In the genomic region with DNA sequence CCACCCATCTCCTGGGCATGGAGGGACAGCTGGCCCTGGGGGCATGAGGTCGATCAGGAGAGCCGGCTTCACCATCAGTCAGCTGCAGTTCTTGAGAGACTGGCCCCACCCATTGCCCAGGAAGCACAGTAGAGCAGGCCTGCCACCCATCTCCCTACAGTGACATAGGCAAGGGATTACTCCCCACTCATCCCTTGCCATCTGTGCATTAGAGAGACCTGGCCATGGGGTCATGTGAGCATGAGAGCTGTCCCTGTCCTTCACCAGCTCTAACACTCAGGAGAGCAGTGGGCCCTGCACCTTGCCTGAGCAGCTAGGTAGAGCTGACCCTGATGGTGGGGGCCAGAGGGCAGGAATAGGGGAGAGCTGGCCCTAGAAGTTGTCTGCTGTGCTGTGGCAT, we compare ENCODE assay signal across 21 mouse cellular contexts. TPM values are rescaled to one million over a fixed set of nuclear protein-coding genes. Genes with fewer than 3 reads are reported as not detected.
A peak's percentile ranks its signal among the peaks of the same experiment; 100 is the strongest.
DNase-seq lines count a peak whose midpoint lies in the region; ATAC-seq lines count a peak whose summit lies in the region.
"Had no signal": no experiment of that assay in that cellular context is flagged by ENCODE, and none has a peak within 500 bp of the region (broad histone marks: within the 10 kb centered on the region; RNA-seq: fewer than 3 reads in every experiment).

No protein-coding gene starts in this region.

- H3K4me3 ChIP-seq in hindbrain, embryonic 14.5 days (replicated peaks; ENCODE audit: low read length): no peak overlapping the region
- H3K4me3 ChIP-seq in hindbrain, embryonic 16.5 days (ENCODE audit: low read length): no peak overlapping the region
- H3K4me3 ChIP-seq in midbrain, embryonic 11.5 days (ENCODE audit: low read depth, low read length): no peak overlapping the region
- no peak overlapping the region for H3K4me3 ChIP-seq in midbrain, embryonic 14.5 days (replicated peaks; ENCODE audit: low read depth, low read length)
- H3K4me3 ChIP-seq: embryonic facial prominence, embryonic 13.5 days; forebrain, embryonic 12.5 days; heart, embryonic 13.5 days had no signal

- H3K4me2 ChIP-seq in hindbrain, embryonic 14.5 days (replicated peaks): no peak overlapping the region
- no peak overlapping the region for H3K4me2 ChIP-seq in hindbrain, embryonic 16.5 days (ENCODE audit: low read length)
- H3K4me2 ChIP-seq in midbrain, embryonic 11.5 days: no peak overlapping the region
- no peak overlapping the region for H3K4me2 ChIP-seq in midbrain, embryonic 14.5 days (ENCODE audit: low read length)
- H3K4me2 ChIP-seq: embryonic facial prominence, embryonic 13.5 days; forebrain, embryonic 12.5 days; heart, embryonic 13.5 days had no signal

- no peaks in the 10 kb centered on the region for H3K4me1 ChIP-seq in hindbrain, embryonic 14.5 days (replicated peaks; ENCODE audit: control insufficient read depth, insufficient read depth, low read length)
- no peaks in the 10 kb centered on the region for H3K4me1 ChIP-seq in hindbrain, embryonic 16.5 days (ENCODE audit: control insufficient read depth, insufficient read depth, low read depth, low read length)
- H3K4me1 ChIP-seq in midbrain, embryonic 11.5 days (ENCODE audit: control insufficient read depth, insufficient read depth, low read length): no peaks in the 10 kb centered on the region
- H3K4me1 ChIP-seq in midbrain, embryonic 14.5 days (ENCODE audit: control insufficient read depth, insufficient read depth, low read length): no peaks in the 10 kb centered on the region
- H3K4me1 ChIP-seq: embryonic facial prominence, embryonic 13.5 days; forebrain, embryonic 12.5 days had no signal

- ATAC-seq in hindbrain, embryonic 14.5 days (ENCODE audit: low FRiP score): peak; percentile 27; the same call in 1 of the 2 replicates
- no peak for ATAC-seq in hindbrain, embryonic 16.5 days
- 0 out of 2 replicates have a peak, but pooled peaks have one; percentile 24 for ATAC-seq in midbrain, embryonic 11.5 days (ENCODE audit: low FRiP score)
- no peak for ATAC-seq in midbrain, embryonic 14.5 days (ENCODE audit: low FRiP score, low TSS enrichment)
- ATAC-seq: forebrain, embryonic 16.5 days had no signal

- DNase-seq in hindbrain, embryonic 14.5 days (ENCODE audit: low spot score): no peak
- no peak for DNase-seq in midbrain, embryonic 11.5 days (ENCODE audit: low spot score, missing footprints)
- no peak for DNase-seq in midbrain, embryonic 14.5 days
- DNase-seq in retina, postnatal 1 day: peak; percentile 64
- peak; percentile 52 for DNase-seq in retina, postnatal 7 days (ENCODE audit: low read depth, low spot score)
- no peak for DNase-seq in thymus, adult 18-20 months
- DNase-seq in thymus, postnatal 10 days (ENCODE audit: low spot score in 2 of 2): no peak
- DNase-seq: adrenal gland, adult 2 months; adrenal gland, postnatal 25 days; cerebellum, adult 18-20 months; cerebellum, adult 9-11 months; cerebellum, postnatal 36 days; gastrocnemius, postnatal 10 days had no signal

- H3K36me3 ChIP-seq in hindbrain, embryonic 14.5 days (replicated peaks; ENCODE audit: control insufficient read depth, insufficient read depth): no peaks in the 10 kb centered on the region
- no peaks in the 10 kb centered on the region for H3K36me3 ChIP-seq in hindbrain, embryonic 16.5 days (ENCODE audit: control insufficient read depth, insufficient read depth, low read length)
- H3K36me3 ChIP-seq in midbrain, embryonic 11.5 days (ENCODE audit: control insufficient read depth, insufficient read depth, low read length): no peaks in the 10 kb centered on the region
- H3K36me3 ChIP-seq in midbrain, embryonic 14.5 days (ENCODE audit: control insufficient read depth, insufficient read depth, low read length): no peaks in the 10 kb centered on the region
- H3K36me3 ChIP-seq: embryonic facial prominence, embryonic 13.5 days; forebrain, embryonic 12.5 days; heart, embryonic 13.5 days had no signal

- H3K9me3 ChIP-seq in hindbrain, embryonic 14.5 days (ENCODE audit: control insufficient read depth, low read length): no peaks in the 10 kb centered on the region
- H3K9me3 ChIP-seq in hindbrain, embryonic 16.5 days (ENCODE audit: control insufficient read depth, low read length): no peaks in the 10 kb centered on the region
- H3K9me3 ChIP-seq in midbrain, embryonic 11.5 days (ENCODE audit: control insufficient read depth, low read length): no peaks in the 10 kb centered on the region
- H3K9me3 ChIP-seq in midbrain, embryonic 14.5 days (ENCODE audit: control insufficient read depth, low read length): no peaks in the 10 kb centered on the region
- H3K9me3 ChIP-seq: embryonic facial prominence, embryonic 13.5 days; forebrain, embryonic 12.5 days; heart, embryonic 13.5 days had no signal

- WGBS in hindbrain, embryonic 14.5 days: 71% methylated on average over 2 of the region's 2 CpGs
- WGBS in hindbrain, embryonic 16.5 days: 82% methylated on average over 2 of the region's 2 CpGs
- 82% methylated on average over 2 of the region's 2 CpGs for WGBS in midbrain, embryonic 11.5 days
- 83% methylated on average over 2 of the region's 2 CpGs for WGBS in midbrain, embryonic 14.5 days

- H3K27ac ChIP-seq in hindbrain, embryonic 14.5 days: no peak overlapping the region
- no peak overlapping the region for H3K27ac ChIP-seq in hindbrain, embryonic 16.5 days (ENCODE audit: low read depth, low read length)
- no peak overlapping the region for H3K27ac ChIP-seq in midbrain, embryonic 11.5 days (ENCODE audit: low read depth, low read length)
- H3K27ac ChIP-seq in midbrain, embryonic 14.5 days (replicated peaks; ENCODE audit: low read depth, low read length): no peak overlapping the region
- H3K27ac ChIP-seq: embryonic facial prominence, embryonic 13.5 days; forebrain, embryonic 12.5 days; heart, embryonic 13.5 days had no signal

- H3K27me3 ChIP-seq in hindbrain, embryonic 14.5 days (ENCODE audit: control insufficient read depth, insufficient read depth, low read length): no peaks in the 10 kb centered on the region
- H3K27me3 ChIP-seq in hindbrain, embryonic 16.5 days (replicated peaks; ENCODE audit: control insufficient read depth, insufficient read depth, low read length): no peaks in the 10 kb centered on the region
- H3K27me3 ChIP-seq in midbrain, embryonic 11.5 days (ENCODE audit: control insufficient read depth, insufficient read depth, low read length): no peaks in the 10 kb centered on the region
- no peaks in the 10 kb centered on the region for H3K27me3 ChIP-seq in midbrain, embryonic 14.5 days (ENCODE audit: control insufficient read depth, insufficient read depth, low read length)
- H3K27me3 ChIP-seq: embryonic facial prominence, embryonic 13.5 days; forebrain, embryonic 12.5 days; heart, embryonic 13.5 days had no signal

- no peak overlapping the region for H3K9ac ChIP-seq in hindbrain, embryonic 14.5 days
- H3K9ac ChIP-seq in hindbrain, embryonic 16.5 days (ENCODE audit: low read depth, low read length): no peak overlapping the region
- no peak overlapping the region for H3K9ac ChIP-seq in midbrain, embryonic 11.5 days (ENCODE audit: low read length)
- no peak overlapping the region for H3K9ac ChIP-seq in midbrain, embryonic 14.5 days (replicated peaks; ENCODE audit: low read length)
- H3K9ac ChIP-seq: embryonic facial prominence, embryonic 13.5 days; forebrain, embryonic 12.5 days; heart, embryonic 13.5 days had no signal

RNA-seq across cellular contexts. Expression of a gene that starts 7.4 kb away (rescaled TPM):
- 53.5 and 54.1 TPM in 2 replicates for polyA plus RNA-seq in hindbrain, embryonic 14.5 days (2014; fragmentation: Nextera tagmentation; extraction: Ambion mirVana)
- polyA plus RNA-seq in hindbrain, embryonic 16.5 days (2015; fragmentation: Nextera tagmentation; extraction: Ambion mirVana): 45.8 and 49.8 TPM in 2 replicates
- polyA plus RNA-seq in midbrain, embryonic 11.5 days (2014; fragmentation: Nextera tagmentation; extraction: Ambion mirVana): 46.0 and 51.8 TPM in 2 replicates
- 50.9 and 56.0 TPM in 2 replicates for polyA plus RNA-seq in midbrain, embryonic 14.5 days (2014; fragmentation: Nextera tagmentation; extraction: Ambion mirVana)

RNA-seq across cellular contexts. Expression of a gene that starts 29.6 kb away (rescaled TPM):
- not detected in 2 replicates for polyA plus RNA-seq in hindbrain, embryonic 14.5 days (2014; fragmentation: Nextera tagmentation; extraction: Ambion mirVana)
- not detected in 2 replicates for polyA plus RNA-seq in hindbrain, embryonic 16.5 days (2015; fragmentation: Nextera tagmentation; extraction: Ambion mirVana)
- polyA plus RNA-seq in midbrain, embryonic 11.5 days (2014; fragmentation: Nextera tagmentation; extraction: Ambion mirVana): not detected in 2 replicates
- not detected in 2 replicates for polyA plus RNA-seq in midbrain, embryonic 14.5 days (2014; fragmentation: Nextera tagmentation; extraction: Ambion mirVana)
- polyA plus RNA-seq: adrenal gland, adult 2 months; embryonic facial prominence, embryonic 13.5 days; forebrain, embryonic 12.5 days; forebrain, embryonic 16.5 days; frontal cortex, adult 2 months; gonadal fat pad, adult 2 months; heart, embryonic 13.5 days; heart, postnatal 0 days had no signal

RNA-seq across cellular contexts. Expression of a gene that starts 55.6 kb away (rescaled TPM):
- polyA plus RNA-seq in hindbrain, embryonic 14.5 days (2014; fragmentation: Nextera tagmentation; extraction: Ambion mirVana): 4.6 and 5.9 TPM in 2 replicates
- 2.9 and 4.0 TPM in 2 replicates for polyA plus RNA-seq in hindbrain, embryonic 16.5 days (2015; fragmentation: Nextera tagmentation; extraction: Ambion mirVana)
- polyA plus RNA-seq in midbrain, embryonic 11.5 days (2014; fragmentation: Nextera tagmentation; extraction: Ambion mirVana): 0.48 and 0.99 TPM in 2 replicates
- 1.4 and 1.7 TPM in 2 replicates for polyA plus RNA-seq in midbrain, embryonic 14.5 days (2014; fragmentation: Nextera tagmentation; extraction: Ambion mirVana)
- polyA plus RNA-seq: adrenal gland, adult 2 months; heart, embryonic 13.5 days; heart, postnatal 0 days had no signal

Comparison
In these comparisons a context has a peak if more than half of its experiments do, and no peak if none do; other contexts are left out.
1. ATAC-seq: peak in hindbrain, embryonic 14.5 days (single experiment) and midbrain, embryonic 11.5 days (single experiment); none in hindbrain, embryonic 16.5 days (single experiment) and midbrain, embryonic 14.5 days (single experiment).
2. DNase-seq: peak in retina, postnatal 1 day (single experiment) and retina, postnatal 7 days (single experiment); none in hindbrain, embryonic 14.5 days (single experiment), midbrain, embryonic 11.5 days (single experiment), midbrain, embryonic 14.5 days (single experiment), thymus, adult 18-20 months (0 of 2) and thymus, postnatal 10 days (0 of 2).